ENCODE assay signal across 24 mouse cellular contexts in genomic region chr15:27430241-27430640, GRCm38 (mm10). TPM values are rescaled to one million over a fixed set of nuclear protein-coding genes. Genes with fewer than 3 reads are reported as not detected.
A peak's percentile ranks its signal among the peaks of the same experiment; 100 is the strongest.
DNase-seq lines count a peak whose midpoint lies in the region; ATAC-seq and TF ChIP-seq lines count a peak whose summit lies in the region.
"Had no signal": no experiment of that assay in that cellular context is flagged by ENCODE, and none has a peak within 500 bp of the region (broad histone marks: within the 10 kb centered on the region; RNA-seq: fewer than 3 reads in every experiment).

No protein-coding gene starts in this region.

- H3K9ac ChIP-seq in embryonic facial prominence, embryonic 15.5 days: no peak overlapping the region
- no peak overlapping the region for H3K9ac ChIP-seq in intestine, embryonic 15.5 days
- no peak overlapping the region for H3K9ac ChIP-seq in intestine, postnatal 0 days (ENCODE audit: low read depth, low read length)
- H3K9ac ChIP-seq in limb, embryonic 14.5 days (ENCODE audit: low read depth, low read length, severe bottlenecking): no peak overlapping the region
- H3K9ac ChIP-seq: embryonic facial prominence, embryonic 13.5 days; forebrain, embryonic 13.5 days; forebrain, embryonic 15.5 days had no signal

- H3K27ac ChIP-seq in embryonic facial prominence, embryonic 15.5 days (replicated peaks): no peak overlapping the region
- no peak overlapping the region for H3K27ac ChIP-seq in embryonic facial prominence, embryonic 10.5 days (replicated peaks)
- no peak overlapping the region for H3K27ac ChIP-seq in intestine, embryonic 15.5 days
- no peak overlapping the region for H3K27ac ChIP-seq in intestine, postnatal 0 days (ENCODE audit: low read depth, low read length)
- H3K27ac ChIP-seq in limb, embryonic 14.5 days (replicated peaks; ENCODE audit: low read depth, low read length): no peak overlapping the region
- H3K27ac ChIP-seq: embryonic facial prominence, embryonic 13.5 days; forebrain, embryonic 13.5 days; forebrain, embryonic 15.5 days had no signal

- H3K4me3 ChIP-seq in embryonic facial prominence, embryonic 15.5 days (replicated peaks): no peak overlapping the region
- no peak overlapping the region for H3K4me3 ChIP-seq in embryonic facial prominence, embryonic 10.5 days
- no peak overlapping the region for H3K4me3 ChIP-seq in intestine, embryonic 15.5 days (replicated peaks)
- H3K4me3 ChIP-seq in intestine, postnatal 0 days (ENCODE audit: low read depth, low read length): no peak overlapping the region
- H3K4me3 ChIP-seq in limb, embryonic 14.5 days (replicated peaks; ENCODE audit: low read length): no peak overlapping the region
- H3K4me3 ChIP-seq: embryonic facial prominence, embryonic 13.5 days; forebrain, embryonic 13.5 days; forebrain, embryonic 15.5 days had no signal

- 93% methylated on average over 1 of the region's 1 CpGs for whole genome bisulfite sequencing in embryonic facial prominence, embryonic 15.5 days
- 84% methylated on average over 1 of the region's 1 CpGs for WGBS in embryonic facial prominence, embryonic 10.5 days
- 86% methylated on average over 1 of the region's 1 CpGs for WGBS in intestine, embryonic 15.5 days
- WGBS in intestine, postnatal 0 days: 73% methylated on average over 1 of the region's 1 CpGs
- WGBS in large intestine, adult 2 months: 33% methylated on average over 1 of the region's 1 CpGs
- 29% methylated on average over 1 of the region's 1 CpGs for WGBS in limb, embryonic 14.5 days

- TF ChIP-seq CTCF in intestine, postnatal 0 days (IDR thresholded peaks at IDR 0.05; ENCODE audit: low read depth): no peak

- no peaks in the 10 kb centered on the region for H3K27me3 ChIP-seq in embryonic facial prominence, embryonic 15.5 days
- no peaks in the 10 kb centered on the region for H3K27me3 ChIP-seq in embryonic facial prominence, embryonic 10.5 days (replicated peaks; ENCODE audit: low read depth, poor library complexity, severe bottlenecking)
- no peaks in the 10 kb centered on the region for H3K27me3 ChIP-seq in intestine, embryonic 15.5 days (replicated peaks)
- H3K27me3 ChIP-seq in intestine, postnatal 0 days (replicated peaks; ENCODE audit: control insufficient read depth, insufficient read depth, low read length): no peaks in the 10 kb centered on the region
- no peaks in the 10 kb centered on the region for H3K27me3 ChIP-seq in limb, embryonic 14.5 days (ENCODE audit: control insufficient read depth, insufficient read depth, low read length)
- H3K27me3 ChIP-seq: CH12.LX; embryonic facial prominence, embryonic 13.5 days; forebrain, embryonic 13.5 days; forebrain, embryonic 15.5 days; Patski had no signal

- H3K36me3 ChIP-seq in embryonic facial prominence, embryonic 15.5 days: no peaks in the 10 kb centered on the region
- H3K36me3 ChIP-seq in embryonic facial prominence, embryonic 10.5 days (replicated peaks): no peaks in the 10 kb centered on the region
- no peaks in the 10 kb centered on the region for H3K36me3 ChIP-seq in intestine, embryonic 15.5 days
- no peaks in the 10 kb centered on the region for H3K36me3 ChIP-seq in intestine, postnatal 0 days (ENCODE audit: control insufficient read depth, insufficient read depth)
- no peaks in the 10 kb centered on the region for H3K36me3 ChIP-seq in limb, embryonic 14.5 days (ENCODE audit: control insufficient read depth, insufficient read depth, low read length)
- H3K36me3 ChIP-seq: embryonic facial prominence, embryonic 13.5 days; forebrain, embryonic 15.5 days; G1E had no signal

- DNase-seq in embryonic facial prominence, embryonic 10.5 days (ENCODE audit: low spot score): no peak
- DNase-seq in large intestine, adult 2 months (ENCODE audit: low read depth, low spot score): peak; percentile 78
- peak; percentile 59 for DNase-seq in limb, embryonic 14.5 days (ENCODE audit: low spot score)
- DNase-seq in layer of hippocampus, postnatal 14 days (ENCODE audit: low spot score in 2 of 2): no peak
- DNase-seq: adrenal gland, adult 8-10 months; adrenal gland, postnatal 14 days; adrenal gland, postnatal 36 days; B cell, adult 2 months; cerebellum, adult 11-12 months; cerebellum, adult 2 months; cerebellum, adult 9-10 months; cerebellum, postnatal 10 days; cerebellum, postnatal 25 days had no signal

- H3K4me1 ChIP-seq in embryonic facial prominence, embryonic 15.5 days: no peaks in the 10 kb centered on the region
- no peaks in the 10 kb centered on the region for H3K4me1 ChIP-seq in embryonic facial prominence, embryonic 10.5 days
- H3K4me1 ChIP-seq in intestine, embryonic 15.5 days (replicated peaks): no peaks in the 10 kb centered on the region
- 0 out of 2 replicates have a peak, but pooled peaks cover 7% of the 10 kb centered on the region for H3K4me1 ChIP-seq in intestine, postnatal 0 days (replicated peaks; ENCODE audit: control insufficient read depth, insufficient read depth, low read length)
- H3K4me1 ChIP-seq in limb, embryonic 14.5 days (ENCODE audit: control insufficient read depth, insufficient read depth, low read length): peaks cover 16% of the 10 kb centered on the region
- H3K4me1 ChIP-seq: forebrain, embryonic 13.5 days; forebrain, embryonic 15.5 days had no signal

- H3K4me2 ChIP-seq in embryonic facial prominence, embryonic 15.5 days (replicated peaks): no peak overlapping the region
- H3K4me2 ChIP-seq in intestine, embryonic 15.5 days (replicated peaks): no peak overlapping the region
- H3K4me2 ChIP-seq in intestine, postnatal 0 days (replicated peaks; ENCODE audit: low read depth): no peak overlapping the region
- H3K4me2 ChIP-seq in limb, embryonic 14.5 days (replicated peaks; ENCODE audit: low read depth, low read length, severe bottlenecking): no peak overlapping the region
- H3K4me2 ChIP-seq: embryonic facial prominence, embryonic 13.5 days; forebrain, embryonic 13.5 days; forebrain, embryonic 15.5 days had no signal

- no peak for TF ChIP-seq POLR2A in limb, embryonic 14.5 days (IDR thresholded peaks at IDR 0.05; ENCODE audit: borderline replicate concordance, extremely low read depth, insufficient read depth, insufficient read length)

- H3K9me3 ChIP-seq in embryonic facial prominence, embryonic 15.5 days (replicated peaks): no peaks in the 10 kb centered on the region
- no peaks in the 10 kb centered on the region for H3K9me3 ChIP-seq in embryonic facial prominence, embryonic 10.5 days
- no peaks in the 10 kb centered on the region for H3K9me3 ChIP-seq in intestine, embryonic 15.5 days
- H3K9me3 ChIP-seq in intestine, postnatal 0 days (ENCODE audit: control insufficient read depth): no peaks in the 10 kb centered on the region
- no peaks in the 10 kb centered on the region for H3K9me3 ChIP-seq in limb, embryonic 14.5 days (ENCODE audit: control insufficient read depth, low read length)
- H3K9me3 ChIP-seq: forebrain, embryonic 13.5 days; forebrain, embryonic 15.5 days; G1E had no signal

- 0 out of 2 replicates have a peak, but pooled peaks have one; percentile 4 for ATAC-seq in embryonic facial prominence, embryonic 15.5 days (ENCODE audit: insufficient number of reproducible peaks, low FRiP score, low TSS enrichment, low read depth)
- peak; percentile 13; the same call in 1 of the 2 replicates for ATAC-seq in intestine, embryonic 15.5 days
- no peak for ATAC-seq in intestine, postnatal 0 days
- ATAC-seq in limb, embryonic 14.5 days (ENCODE audit: low FRiP score, low read depth): peak; percentile 55; the same call in 1 of the 2 replicates
- ATAC-seq: activated CD4-positive, CD25-positive, alpha-beta regulatory T cell, adult 4 months; CD4-positive, CD25-positive, alpha-beta regulatory T cell, adult 4 months; forebrain, embryonic 13.5 days; forebrain, embryonic 15.5 days; Patski had no signal

RNA-seq across cellular contexts. Expression of gene Ank, which starts 36.2 kb away (rescaled TPM):
- 21.8 and 23.3 TPM in 2 replicates for polyA plus RNA-seq in embryonic facial prominence, embryonic 15.5 days (2015; fragmentation: Nextera tagmentation; extraction: Ambion mirVana)
- 5.9 and 6.2 TPM in 2 replicates for polyA plus RNA-seq in embryonic facial prominence, embryonic 10.5 days (2016; fragmentation: Nextera tagmentation; extraction: Ambion mirVana)
- polyA plus RNA-seq in intestine, embryonic 15.5 days (2015; fragmentation: Nextera tagmentation; extraction: Ambion mirVana): 15.9 and 16.7 TPM in 2 replicates
- 20.9 and 24.0 TPM in 2 replicates for polyA plus RNA-seq in intestine, postnatal 0 days (2015; fragmentation: Nextera tagmentation; extraction: Ambion mirVana)
- 29.7 TPM in 2 replicates for polyA plus RNA-seq in large intestine, adult 2 months (2012; rRNA removed)
- 19.4 and 22.4 TPM in 2 replicates for polyA plus RNA-seq in limb, embryonic 14.5 days (2012; rRNA removed)
- polyA plus RNA-seq in limb, embryonic 14.5 days (2014; fragmentation: Nextera tagmentation; extraction: Ambion mirVana): 11.3 and 12.3 TPM in 2 replicates
- total RNA-seq in layer of hippocampus, postnatal 14 days (2021): 100 to 1,000 TPM; 147 to 148 TPM

Comparison
In these comparisons a context has a peak if more than half of its experiments do, and no peak if none do; other contexts are left out.
1. DNase-seq: peak in large intestine, adult 2 months (single experiment) and limb, embryonic 14.5 days (single experiment); none in embryonic facial prominence, embryonic 10.5 days (single experiment) and layer of hippocampus, postnatal 14 days (0 of 2).